Mouse (Mus musculus): ENCODE data around the gene Tctex1d4.

Gene Tctex1d4

GRCm38 (mm10) chr4:117126675-117127290, at the start of gene Tctex1d4:
Gene Tctex1d4 (plus strand): TSS chr4:117126794.
- DNase-seq = no peak

GRCm38 (mm10) chr4:117087948-117088640, 38.5 kb upstream of the Tctex1d4 start:
- DNase-seq = no peak

GRCm38 (mm10) chr4:117090586-117090985, 36.0 kb upstream of the Tctex1d4 start:
- DNase-seq = no peak

- DNase-seq = no peak
Measured at GRCm38 (mm10) chr4:117094626-117095361, 31.8 kb upstream of the Tctex1d4 start.

DNA sequence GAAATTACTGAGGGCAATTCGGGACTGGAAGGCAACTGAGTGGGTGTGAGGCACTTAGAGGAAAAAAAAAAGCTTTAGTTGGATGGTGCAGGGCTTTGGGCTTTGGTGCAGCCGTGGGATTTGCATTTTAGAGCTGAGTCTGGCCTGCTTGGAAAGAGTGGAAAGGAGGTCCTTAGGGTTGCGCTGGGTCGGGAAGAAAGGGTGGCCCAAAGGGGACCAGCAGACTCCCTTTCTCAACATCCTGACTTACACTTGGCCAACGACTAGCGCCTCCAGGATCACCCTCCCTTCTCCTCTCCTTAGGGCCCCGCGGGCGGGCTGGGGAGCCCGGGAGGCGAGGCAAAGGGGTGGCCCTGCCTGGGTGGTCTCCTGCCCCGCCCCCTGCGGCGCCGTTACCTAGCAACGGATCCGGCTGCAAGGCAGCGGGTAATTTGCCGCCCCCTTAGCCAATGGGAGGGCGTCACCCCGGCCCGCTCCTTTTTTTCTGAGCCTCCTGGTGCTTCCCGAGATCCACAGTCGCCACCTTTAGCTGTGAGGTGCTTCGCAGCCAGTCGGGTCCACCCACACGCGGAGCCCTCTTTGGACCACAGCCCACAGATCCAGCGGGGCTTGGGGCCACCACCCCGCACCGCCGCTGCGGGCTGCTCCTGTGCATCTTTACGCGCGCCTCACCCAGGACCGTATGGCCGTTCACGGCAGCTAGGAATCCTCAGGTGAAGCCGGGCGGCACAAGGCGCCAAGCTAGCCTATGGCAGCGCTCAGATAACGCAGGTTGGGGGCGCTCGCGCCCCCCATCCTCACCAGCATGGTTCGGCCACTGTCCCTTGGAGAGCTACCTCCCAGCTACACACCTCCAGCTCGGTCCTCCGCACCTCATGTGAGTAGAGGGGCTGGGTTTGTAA, 30.8 kb upstream of the Tctex1d4 start, which contains the start of gene Ptch2:
Gene Ptch2, plus strand, starts transcription at position 525 of the 902 bp plus-strand sequence.
- peak; percentile 41 for DNase-seq

DNA sequence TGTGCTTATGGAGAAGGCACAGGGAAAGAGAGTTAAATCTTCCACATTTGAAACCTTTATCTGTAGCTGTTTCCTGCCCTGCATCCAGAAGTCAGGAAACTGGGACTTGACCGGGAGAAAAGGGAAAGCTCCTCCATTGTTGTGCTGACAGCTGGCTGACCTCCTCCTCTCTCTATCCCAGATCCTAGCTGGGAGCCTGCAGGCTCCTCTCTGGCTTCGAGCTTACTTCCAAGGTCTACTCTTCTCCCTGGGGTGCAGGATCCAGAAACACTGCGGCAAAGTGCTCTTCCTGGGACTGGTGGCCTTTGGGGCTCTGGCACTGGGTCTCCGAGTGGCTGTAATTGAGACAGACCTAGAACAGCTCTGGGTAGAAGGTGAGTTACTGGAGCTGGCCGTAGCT, 29.9 kb upstream of the Tctex1d4 start:
- no peak for DNase-seq

DNA sequence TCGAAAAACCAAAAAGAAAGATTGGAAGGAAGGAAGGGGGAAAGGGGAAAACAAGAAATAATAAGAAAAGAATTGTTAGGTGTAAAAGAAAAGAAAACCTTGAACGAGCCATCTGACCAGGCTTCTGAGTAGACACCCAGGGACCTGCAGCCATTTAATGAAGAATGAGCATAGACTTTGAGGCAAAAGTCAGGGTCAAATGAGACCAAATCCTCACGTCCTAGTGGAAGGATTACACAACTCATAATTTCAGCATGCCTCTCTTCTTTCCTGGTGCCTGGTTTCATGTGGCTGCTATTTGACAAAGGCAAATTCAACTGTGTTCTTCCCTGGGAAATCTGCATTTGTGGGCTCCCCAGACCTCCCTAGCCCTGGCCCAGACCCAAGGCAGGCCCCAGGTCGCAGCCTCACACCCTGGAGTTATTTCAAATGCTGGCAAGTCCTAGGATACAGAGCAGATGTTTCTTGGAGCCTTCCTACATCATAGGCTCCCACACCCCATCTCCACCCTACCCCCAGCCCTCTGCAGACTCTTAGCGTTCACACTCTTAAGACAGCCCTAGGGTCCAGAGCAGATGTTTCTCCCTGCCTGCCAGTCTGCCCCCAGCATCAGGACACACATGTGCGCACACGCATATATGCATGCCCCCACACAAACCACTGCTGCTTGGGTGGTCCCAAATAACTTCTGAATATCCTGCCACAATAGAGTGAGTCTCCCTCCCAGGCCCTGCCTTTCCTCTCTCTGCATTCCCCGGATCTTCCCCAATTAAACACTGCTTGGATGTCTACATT, 28.4 kb upstream of the Tctex1d4 start:
- DNase-seq = no peak

DNA sequence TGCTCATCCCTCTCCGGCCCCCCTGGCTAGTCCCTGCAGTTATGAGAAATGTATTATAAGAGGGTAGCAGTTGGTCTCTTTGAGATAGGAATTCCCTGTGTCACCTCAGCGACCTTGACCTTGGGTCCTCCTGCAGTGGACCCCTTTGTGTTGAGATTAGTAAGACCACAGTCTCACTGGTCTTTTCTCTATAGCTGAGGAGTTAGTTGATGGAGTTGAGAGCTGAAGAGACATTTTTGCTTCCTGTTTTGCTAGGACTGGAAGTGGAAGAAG, 27.9 kb upstream of the Tctex1d4 start:
- no peak for DNase-seq

GRCm38 (mm10) chr4:117100036-117100435, 26.6 kb upstream of the Tctex1d4 start:
- no peak for DNase-seq

DNA sequence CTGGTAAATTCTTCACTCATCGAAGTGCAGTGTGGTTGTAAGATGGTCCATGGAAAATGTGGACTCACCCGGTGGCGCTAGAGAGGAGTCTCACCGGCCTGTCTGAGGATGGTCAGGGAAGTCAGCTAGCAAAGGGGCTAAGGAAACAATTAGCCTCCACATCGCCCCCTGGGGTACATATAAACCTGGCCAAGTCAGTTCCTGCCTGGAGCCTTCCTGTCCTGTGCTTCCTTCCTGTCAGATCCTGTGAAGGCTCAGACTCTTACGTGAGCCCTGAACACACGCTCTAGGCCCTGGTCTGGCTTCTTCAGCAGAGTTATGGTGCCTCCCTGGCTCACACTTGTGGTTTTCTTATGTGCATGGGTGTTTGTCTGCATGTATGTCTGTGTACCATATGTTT, 25.4 kb upstream of the Tctex1d4 start:
- DNase-seq = no peak

DNA sequence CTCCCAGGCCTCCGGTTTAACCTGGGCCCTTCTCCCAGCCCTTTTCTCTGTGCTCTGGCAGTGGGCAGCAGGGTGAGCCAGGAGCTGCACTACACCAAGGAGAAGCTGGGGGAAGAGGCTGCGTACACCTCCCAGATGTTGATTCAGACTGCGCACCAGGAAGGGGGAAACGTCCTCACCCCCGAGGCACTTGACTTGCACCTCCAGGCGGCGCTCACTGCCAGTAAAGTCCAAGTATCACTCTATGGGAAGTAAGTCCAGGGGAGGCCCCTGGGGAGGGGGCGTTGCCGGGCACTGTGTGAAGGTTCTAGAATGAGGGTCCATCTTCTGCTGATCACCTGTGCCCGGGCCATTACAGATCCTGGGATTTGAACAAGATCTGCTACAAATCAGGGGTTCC, 21.9 kb upstream of the Tctex1d4 start:
- DNase-seq = no peak

DNA sequence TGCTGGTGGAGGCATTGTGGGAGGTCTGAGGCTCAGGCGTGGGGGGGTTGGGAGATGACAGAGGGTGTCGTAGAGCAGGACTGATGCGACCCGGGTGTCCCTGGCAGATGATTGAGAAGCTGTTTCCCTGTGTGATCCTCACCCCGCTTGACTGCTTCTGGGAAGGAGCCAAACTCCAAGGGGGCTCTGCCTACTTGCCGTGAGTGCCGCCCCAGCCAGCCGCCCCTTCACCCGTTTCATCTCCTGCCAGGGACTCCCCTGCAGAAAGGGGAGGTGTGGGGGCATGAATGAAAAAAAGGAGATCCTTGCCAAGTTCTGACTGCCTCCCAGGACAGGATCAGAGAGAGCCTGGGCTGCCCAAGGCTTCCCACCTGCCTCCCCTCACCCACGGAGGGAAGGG, 21.5 kb upstream of the Tctex1d4 start:
- DNase-seq = no peak

- no peak for DNase-seq
Measured at GRCm38 (mm10) chr4:117107813-117108523, 18.6 kb upstream of the Tctex1d4 start.

- DNase-seq = no peak
Measured at GRCm38 (mm10) chr4:117108524-117108849, 18.1 kb upstream of the Tctex1d4 start.

GRCm38 (mm10) chr4:117109330-117109729, 17.3 kb upstream of the Tctex1d4 start:
- no peak for DNase-seq

GRCm38 (mm10) chr4:117110249-117110648, 16.3 kb upstream of the Tctex1d4 start:
- DNase-seq = no peak

DNA sequence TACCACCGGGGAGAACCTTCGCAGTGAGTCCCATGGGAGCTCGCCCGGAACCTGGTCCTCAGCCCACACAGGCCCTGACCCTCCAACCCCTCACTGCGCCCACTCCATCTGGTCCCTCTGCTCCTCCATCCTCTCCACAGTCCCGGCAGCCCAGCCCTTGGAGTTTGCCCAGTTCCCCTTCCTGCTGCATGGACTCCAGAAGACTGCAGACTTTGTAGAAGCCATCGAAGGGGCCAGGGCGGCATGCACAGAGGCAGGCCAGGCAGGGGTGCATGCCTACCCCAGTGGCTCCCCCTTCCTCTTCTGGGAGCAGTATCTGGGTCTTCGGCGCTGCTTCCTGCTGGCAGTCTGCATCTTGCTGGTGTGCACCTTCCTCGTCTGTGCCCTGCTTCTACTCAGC, 15.6 kb upstream of the Tctex1d4 start:
- no peak for DNase-seq

GRCm38 (mm10) chr4:117113237-117113636, 13.4 kb upstream of the Tctex1d4 start:
- DNase-seq = no peak

GRCm38 (mm10) chr4:117115592-117115991, 11.0 kb upstream of the Tctex1d4 start:
- DNase-seq = no peak

- no peak for DNase-seq
Measured at GRCm38 (mm10) chr4:117117931-117118330, 8.7 kb upstream of the Tctex1d4 start.

DNA sequence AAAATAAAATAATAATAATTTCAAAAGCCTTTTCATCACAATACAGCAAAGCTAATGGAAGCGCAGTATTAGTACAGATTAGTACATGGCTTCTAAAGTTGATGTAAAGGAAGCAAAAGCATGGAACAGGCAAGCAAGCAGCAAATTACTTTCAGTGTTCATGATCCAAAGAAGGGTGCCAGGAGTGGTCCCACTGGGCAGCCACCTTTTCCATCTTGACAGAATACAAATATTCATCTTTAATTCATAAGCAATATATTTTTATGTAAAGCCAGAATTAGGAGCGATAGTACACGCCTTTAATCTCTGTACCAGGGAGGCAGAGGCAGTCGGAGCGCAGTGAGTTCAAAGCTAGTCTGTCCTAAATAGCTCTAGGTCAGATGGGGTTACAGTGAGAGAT, 7.0 kb upstream of the Tctex1d4 start:
- no peak for DNase-seq

- no peak for DNase-seq
Measured at GRCm38 (mm10) chr4:117120052-117120444, 6.5 kb upstream of the Tctex1d4 start.
